Mouse (Mus musculus) myocyte (in vitro differentiated cells): ENCODE measurements around the gene Prkcb. TPM values are rescaled to one million over a fixed set of nuclear protein-coding genes. Genes with fewer than 3 reads are reported as not detected.

ENCODE experiments used
- H3K27me3 ChIP-seq: one replicate; pipeline ENCODE4 v1.6.1; 2011; ENCODE audit not compliant: control insufficient read depth, insufficient read depth, insufficient read length
- H3K36me3 ChIP-seq: one replicate; pipeline ENCODE4 v1.6.1; 2011; ENCODE audit not compliant: control insufficient read depth, insufficient read depth
- H3K4me2 ChIP-seq: one replicate; pipeline ENCODE4 v1.6.1; 2011; ENCODE audit warnings: low read depth, control low read depth
- H3K4me3 ChIP-seq: one replicate; pipeline ENCODE4 v1.5.1; 2011; ENCODE audit warnings: mild to moderate bottlenecking, control low read depth, moderate library complexity
- H3K79me2 ChIP-seq: one replicate; pipeline ENCODE4 v1.6.1; 2011; ENCODE audit not compliant: control insufficient read depth, insufficient read depth
- H3ac ChIP-seq: one replicate; pipeline ENCODE4 v1.6.1; 2011; ENCODE audit not compliant: control insufficient read depth, insufficient read length
- CEBPB ChIP-seq: IDR thresholded peaks from 2 replicates; pipeline ENCODE4 v1.6.1; 2011; ENCODE audit warnings: mild to moderate bottlenecking, moderate library complexity; ENCODE audit not compliant: poor library complexity, insufficient read depth, severe bottlenecking
- E2F4 ChIP-seq: IDR thresholded peaks from one replicate; pipeline ENCODE4 v1.6.1; 2011; ENCODE audit warnings: mild to moderate bottlenecking, control low read depth, moderate library complexity; ENCODE audit not compliant: insufficient read depth
- MAX ChIP-seq: IDR thresholded peaks from one replicate; pipeline ENCODE4 v1.6.1; 2011; ENCODE audit warnings: low read depth, mild to moderate bottlenecking, control low read depth
- MYOD1 ChIP-seq, 3 experiments: IDR thresholded peaks; one replicate each; pipeline ENCODE4 v1.6.1; 2011; ENCODE audit warnings: control low read depth in 2 of 3, low read depth in 2 of 3, mild to moderate bottlenecking in 2 of 3, moderate library complexity in 1 of 3; ENCODE audit not compliant: insufficient read length in 2 of 3, control insufficient read depth in 1 of 3
- MYOG ChIP-seq, 3 experiments: IDR thresholded peaks; one replicate each; pipeline ENCODE4 v1.6.1; 2011; ENCODE audit warnings: control low read depth in 2 of 3, low read depth in 2 of 3, mild to moderate bottlenecking in 2 of 3; ENCODE audit not compliant: insufficient read length in 2 of 3, control insufficient read depth in 1 of 3, insufficient read depth in 1 of 3
- POLR2A ChIP-seq: IDR thresholded peaks from one replicate; pipeline ENCODE4 v1.6.1; 2011; ENCODE audit warnings: low read depth, mild to moderate bottlenecking, control low read depth, moderate library complexity; ENCODE audit not compliant: insufficient read length
- POLR2AphosphoS2 ChIP-seq: IDR thresholded peaks from one replicate; pipeline ENCODE4 v1.6.1; 2011; ENCODE audit warnings: low read depth, control low read depth; ENCODE audit not compliant: insufficient read length
- REST ChIP-seq: IDR thresholded peaks from one replicate; pipeline ENCODE4 v1.6.1; 2011; ENCODE audit warnings: mild to moderate bottlenecking, control low read depth, moderate library complexity; ENCODE audit not compliant: insufficient read depth, insufficient read length
- SRF ChIP-seq: IDR thresholded peaks from one replicate; pipeline ENCODE4 v1.6.1; 2011; ENCODE audit warnings: low read depth; ENCODE audit not compliant: control insufficient read depth, insufficient read length
- TCF12 ChIP-seq: IDR thresholded peaks from one replicate; pipeline ENCODE4 v1.6.1; 2011; ENCODE audit warnings: mild to moderate bottlenecking, control low read depth; ENCODE audit not compliant: poor library complexity, insufficient read depth, severe bottlenecking
- TCF3 ChIP-seq: IDR thresholded peaks from one replicate; pipeline ENCODE4 v1.6.1; 2011; ENCODE audit warnings: low read depth, control low read depth; ENCODE audit not compliant: insufficient read length
- USF1 ChIP-seq: IDR thresholded peaks from one replicate; pipeline ENCODE4 v1.6.1; 2011; ENCODE audit warnings: low read depth, mild to moderate bottlenecking, control low read depth, moderate library complexity
- polyA plus RNA-seq: library from polyadenylated mRNA; unstranded; fragments of >200 nt; fragmentation: generic; extraction: Trizol; gene quantifications from one replicate; pipeline ENCODE4 v1.2.1, GENCODE M21; 2012; ENCODE audit warnings: missing spikeins

Gene Prkcb
- polyA plus RNA-seq, 1 experiment: 2.2 TPM

GRCm38 (mm10) chr7:122657423-122658126 lies 369.0 kb downstream of the Prkcb start:
- no peaks in the 10 kb centered on the region for H3K27me3 ChIP-seq
- no peaks in the 10 kb centered on the region for H3K36me3 ChIP-seq
- H3K79me2 ChIP-seq: no peaks in the 10 kb centered on the region
- H3K4me2 ChIP-seq: no peak overlapping the region
- no peak overlapping the region for H3K4me3 ChIP-seq
- no peak for TF ChIP-seq MYOD1 (IDR thresholded peaks at IDR 0.05; ENCODE audit: control insufficient read depth in 1 of 3, insufficient read length in 2 of 3, low read depth in 2 of 3)
- TF ChIP-seq MYOG (IDR thresholded peaks at IDR 0.05; ENCODE audit: control insufficient read depth in 1 of 3, insufficient read depth in 1 of 3, insufficient read length in 2 of 3, low read depth in 2 of 3): no peak
- TF ChIP-seq POLR2A: no peak
- no peak for TF ChIP-seq TCF12
- TF ChIP-seq POLR2AphosphoS2: no peak
- no peak for TF ChIP-seq E2F4
- TF ChIP-seq MAX: no peak
- TF ChIP-seq REST: no peak
- TF ChIP-seq CEBPB: no peak
- no peak for TF ChIP-seq TCF3
- no peak for TF ChIP-seq USF1
- no peak for TF ChIP-seq SRF
- no peak overlapping the region for H3ac ChIP-seq

DNA sequence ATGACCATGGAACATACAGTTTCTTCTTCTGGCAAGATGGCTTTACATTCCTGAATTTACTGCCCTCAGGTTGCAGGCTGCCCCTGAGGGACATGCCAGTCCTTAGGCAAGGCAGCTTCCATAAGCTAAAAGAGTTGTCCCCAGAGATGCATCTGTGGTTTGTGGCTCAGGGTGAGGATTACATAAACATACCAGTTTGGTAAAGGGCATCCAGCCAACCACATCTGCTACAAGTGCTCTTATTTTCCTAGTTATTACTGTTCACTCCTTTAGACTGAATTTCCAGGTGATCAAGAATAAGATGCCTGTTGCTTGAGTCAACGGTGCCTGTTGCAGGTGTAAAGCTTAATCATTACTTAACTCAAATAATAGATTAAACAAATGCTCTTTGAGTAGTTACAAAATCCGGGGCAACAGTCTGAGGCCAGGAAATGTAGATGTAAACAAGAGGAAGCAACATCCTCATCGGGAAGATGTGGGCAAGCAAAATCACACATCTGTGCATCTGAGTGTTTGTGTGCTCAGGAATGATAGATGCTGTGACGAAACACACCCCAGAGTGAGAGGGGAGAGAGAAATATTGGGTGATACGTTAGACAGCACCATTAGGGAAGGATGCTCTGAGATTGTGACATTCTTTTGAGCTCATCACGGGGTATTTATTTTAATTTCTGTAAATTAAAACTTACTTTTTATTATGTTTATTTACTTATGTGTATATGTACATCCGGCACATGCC lies 376.9 kb downstream of the Prkcb start:
- H3K4me3 ChIP-seq: no peak overlapping the region
- H3K79me2 ChIP-seq: no peaks in the 10 kb centered on the region
- no peaks in the 10 kb centered on the region for H3K36me3 ChIP-seq
- no peaks in the 10 kb centered on the region for H3K27me3 ChIP-seq
- no peak for TF ChIP-seq E2F4
- TF ChIP-seq MAX: no peak
- no peak for TF ChIP-seq SRF
- no peak for TF ChIP-seq USF1
- no peak for TF ChIP-seq POLR2AphosphoS2
- TF ChIP-seq TCF3: no peak
- no peak for TF ChIP-seq MYOG (IDR thresholded peaks at IDR 0.05; ENCODE audit: control insufficient read depth in 1 of 3, insufficient read depth in 1 of 3, insufficient read length in 2 of 3, low read depth in 2 of 3)
- TF ChIP-seq TCF12: no peak
- no peak for TF ChIP-seq REST
- TF ChIP-seq MYOD1 (IDR thresholded peaks at IDR 0.05; ENCODE audit: control insufficient read depth in 1 of 3, insufficient read length in 2 of 3, low read depth in 2 of 3): no peak
- TF ChIP-seq POLR2A: no peak
- H3ac ChIP-seq: no peak overlapping the region
- H3K4me2 ChIP-seq: no peak overlapping the region

DNA sequence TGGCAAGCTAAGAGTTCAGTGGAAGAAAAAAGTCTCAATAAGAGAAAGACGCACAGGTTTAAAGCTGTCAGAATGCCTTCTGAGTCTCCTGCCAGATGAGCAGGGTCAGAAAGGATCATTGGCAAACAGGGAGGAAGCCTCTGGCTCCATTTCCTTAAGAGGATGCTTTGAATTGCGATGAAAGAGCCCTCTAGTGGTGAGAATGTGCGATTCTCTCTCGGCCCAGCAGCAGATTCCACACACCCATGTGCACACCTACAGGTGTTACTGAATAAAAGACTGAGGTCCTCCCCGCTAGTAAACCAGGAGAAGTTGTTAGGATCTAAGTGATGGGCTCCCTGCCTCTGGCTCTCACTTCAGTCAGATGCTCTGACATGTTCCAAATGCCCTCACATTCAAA lies 379.4 kb downstream of the Prkcb start:
- Histone ChIP-seq H3K27me3 (no peaks in the 10 kb centered on the region), H3K4me3 (no peak overlapping the region), H3ac (no peak overlapping the region), H3K36me3 (no peaks in the 10 kb centered on the region), H3K79me2 (no peaks in the 10 kb centered on the region), H3K4me2 (no peak overlapping the region)
- no peak for TF ChIP-seq MYOD1 (IDR thresholded peaks at IDR 0.05; ENCODE audit: control insufficient read depth in 1 of 3, insufficient read length in 2 of 3, low read depth in 2 of 3)
- TF ChIP-seq USF1: no peak
- TF ChIP-seq TCF3: no peak
- TF ChIP-seq CEBPB: no peak
- TF ChIP-seq E2F4: no peak
- no peak for TF ChIP-seq REST
- TF ChIP-seq POLR2A: no peak
- TF ChIP-seq MYOG (IDR thresholded peaks at IDR 0.05; ENCODE audit: control insufficient read depth in 1 of 3, insufficient read depth in 1 of 3, insufficient read length in 2 of 3, low read depth in 2 of 3): no peak
- no peak for TF ChIP-seq MAX
- no peak for TF ChIP-seq TCF12
- TF ChIP-seq POLR2AphosphoS2: no peak
- no peak for TF ChIP-seq SRF

DNA sequence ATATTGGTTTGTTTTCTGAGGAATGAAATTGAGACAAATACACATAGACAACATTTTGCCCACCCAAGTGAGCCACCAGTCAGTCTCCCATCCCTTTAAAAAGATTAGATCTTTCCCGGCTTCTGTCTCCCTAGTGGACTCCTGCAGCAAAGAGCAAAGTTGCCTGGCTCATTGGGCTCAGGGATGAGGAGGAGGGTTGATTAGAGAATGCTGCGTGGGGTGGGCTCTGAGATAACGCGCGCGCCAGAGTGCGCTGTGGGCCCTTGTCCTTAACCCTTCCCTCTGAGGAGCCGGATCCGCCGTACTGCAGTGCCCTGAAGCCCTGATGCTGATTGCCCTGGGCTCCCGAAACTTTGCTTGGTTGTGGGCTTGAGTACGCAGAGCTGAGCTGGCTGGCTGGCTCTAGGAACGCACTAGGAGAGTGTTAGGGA lies 381.9 kb downstream of the Prkcb start, which contains the start of gene Cacng3:
Gene Cacng3 (plus strand): TSS at position 51 of the 431 bp plus-strand sequence.
- Histone ChIP-seq H3K36me3 (no peaks in the 10 kb centered on the region), H3K79me2 (no peaks in the 10 kb centered on the region), H3K4me2 (no peak within 1 kb of the TSS), H3K4me3 (no peak within 1 kb of the TSS), H3K27me3 (no peaks in the 10 kb centered on the region), H3ac (no peak within 1 kb of the TSS)
- TF ChIP-seq CEBPB (no peak), SRF (no peak), E2F4 (no peak), TCF12 (no peak), MYOD1 (IDR thresholded peaks at IDR 0.05; ENCODE audit: control insufficient read depth in 1 of 3, insufficient read length in 2 of 3, low read depth in 2 of 3) (no peak), USF1 (no peak), TCF3 (no peak), REST (no peak), MAX (no peak), MYOG (IDR thresholded peaks at IDR 0.05; ENCODE audit: control insufficient read depth in 1 of 3, insufficient read depth in 1 of 3, insufficient read length in 2 of 3, low read depth in 2 of 3) (no peak), POLR2AphosphoS2 (no peak), POLR2A (no peak)
